Mouse (Mus musculus): Measurements from ENCODE around the gene Olfr1260. TPM values are rescaled to one million over a fixed set of nuclear protein-coding genes. Genes with fewer than 3 reads are reported as not detected.

The Olfr1260 gene
- not detected for total RNA-seq (2023)

GRCm38 (mm10) chr2:89974184-89974583 lies at the start of gene Olfr1260:
Gene Olfr1260, plus strand, starts transcription at chr2:89974340.

GRCm38 (mm10) chr2:89927009-89927408 lies 47.1 kb upstream of the Olfr1260 start, which contains the start of gene Olfr1258:
Gene Olfr1258, plus strand, starts transcription at chr2:89927309.

GRCm38 (mm10) chr2:89948564-89948963 lies 25.6 kb upstream of the Olfr1260 start, which contains the start of gene Olfr1259:
Gene Olfr1259, minus strand, starts transcription at chr2:89948664.

GRCm38 (mm10) chr2:89990921-89991320 lies 16.8 kb downstream of the Olfr1260 start, which contains the start of gene Olfr1261:
Gene Olfr1261, plus strand, starts transcription at chr2:89991221.

GRCm38 (mm10) chr2:89999845-90000244 lies 25.7 kb downstream of the Olfr1260 start, which contains the start of gene Olfr1262:
Gene Olfr1262, plus strand, starts transcription at chr2:90000145.

GRCm38 (mm10) chr2:90011831-90012230 lies 37.7 kb downstream of the Olfr1260 start, which contains the start of gene Olfr1263:
Gene Olfr1263, plus strand, starts transcription at chr2:90012131.

GRCm38 (mm10) chr2:90025477-90025876 lies 51.3 kb downstream of the Olfr1260 start, which contains the start of gene Olfr1264:
Gene Olfr1264, minus strand, starts transcription at chr2:90025577.

Other genes with a start within 250 kb of the Olfr1260 start
- gene Olfr1252, start 249.3 kb upstream of the Olfr1260 start, total RNA-seq (2023): not detected
- gene Olfr1253, start 217.2 kb upstream of the Olfr1260 start, total RNA-seq (2023): not detected
- not detected for gene Olfr1254, start 180.7 kb upstream of the Olfr1260 start, total RNA-seq (2023)
- gene Olfr1255, start 162.3 kb upstream of the Olfr1260 start, total RNA-seq (2023): not detected
- not detected for gene Olfr1256, start 132.8 kb upstream of the Olfr1260 start, total RNA-seq (2023)
- not detected for gene Olfr48, start 126.1 kb upstream of the Olfr1260 start, total RNA-seq (2023)
- gene Olfr1257, start 95.9 kb upstream of the Olfr1260 start, total RNA-seq (2023): not detected
- gene Olfr1258, start 47.0 kb upstream of the Olfr1260 start, total RNA-seq (2023): not detected
- gene Olfr1259, start 25.7 kb upstream of the Olfr1260 start, total RNA-seq (2023): not detected
- not detected for gene Olfr1261, start 16.9 kb downstream of the Olfr1260 start, total RNA-seq (2023)
- not detected for gene Olfr1262, start 25.8 kb downstream of the Olfr1260 start, total RNA-seq (2023)
- not detected for gene Olfr1263, start 37.8 kb downstream of the Olfr1260 start, total RNA-seq (2023)
- not detected for gene Olfr1264, start 51.2 kb downstream of the Olfr1260 start, total RNA-seq (2023)
- not detected for gene Olfr1265, start 61.0 kb downstream of the Olfr1260 start, total RNA-seq (2023)
- gene Olfr140, start 89.3 kb downstream of the Olfr1260 start, total RNA-seq (2023): not detected
- not detected for gene Olfr1269, start 147.1 kb downstream of the Olfr1260 start, total RNA-seq (2023)
- not detected for gene Olfr32, start 168.0 kb downstream of the Olfr1260 start, total RNA-seq (2023)
- gene Olfr1270, start 178.8 kb downstream of the Olfr1260 start, total RNA-seq (2023): not detected